Mouse (Mus musculus): ENCODE data around the gene Llcfc1.
A peak's percentile ranks its signal among the peaks of the same experiment; 100 is the strongest.

Gene Llcfc1

DNA sequence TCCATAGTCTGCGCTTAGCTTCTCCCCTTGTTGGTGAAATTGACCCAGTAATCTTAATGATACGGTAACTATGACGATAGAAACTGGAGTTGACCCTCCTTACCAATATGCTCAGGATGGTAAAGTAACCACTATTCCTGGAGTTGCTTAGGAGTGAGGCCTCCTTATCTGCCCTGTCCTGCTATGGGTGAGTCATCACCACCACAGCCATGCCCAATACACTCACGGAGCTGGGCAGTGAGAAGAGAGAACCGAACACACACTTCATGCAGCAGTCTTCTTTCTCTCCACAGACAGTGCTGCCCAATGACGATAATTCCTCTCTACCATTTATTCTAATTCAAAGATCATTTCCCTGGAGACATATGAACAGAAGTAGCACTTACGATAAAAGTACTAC lies 22.0 kb downstream of the Llcfc1 start:
- DNase-seq = no peak

DNA sequence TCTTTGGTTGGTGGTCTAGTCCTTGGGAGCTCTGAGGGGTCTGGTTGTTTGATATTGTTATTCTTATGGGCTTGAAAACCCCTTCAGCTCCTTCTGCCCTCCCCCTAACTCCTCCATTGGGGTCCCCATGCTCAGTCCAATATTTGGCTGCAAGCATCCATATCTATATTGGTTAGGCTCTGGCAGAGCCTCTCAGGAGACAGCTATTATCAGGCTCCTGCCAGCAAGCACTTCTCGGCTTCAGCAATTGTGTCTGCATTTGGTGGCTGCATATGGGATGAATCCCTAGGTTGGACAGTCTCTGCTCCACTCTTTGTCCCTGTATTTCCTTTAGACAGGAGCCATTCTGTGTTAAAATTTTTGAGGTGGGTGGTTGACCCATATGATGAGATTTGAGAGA lies 26.1 kb downstream of the Llcfc1 start:
- no peak for DNase-seq

DNA sequence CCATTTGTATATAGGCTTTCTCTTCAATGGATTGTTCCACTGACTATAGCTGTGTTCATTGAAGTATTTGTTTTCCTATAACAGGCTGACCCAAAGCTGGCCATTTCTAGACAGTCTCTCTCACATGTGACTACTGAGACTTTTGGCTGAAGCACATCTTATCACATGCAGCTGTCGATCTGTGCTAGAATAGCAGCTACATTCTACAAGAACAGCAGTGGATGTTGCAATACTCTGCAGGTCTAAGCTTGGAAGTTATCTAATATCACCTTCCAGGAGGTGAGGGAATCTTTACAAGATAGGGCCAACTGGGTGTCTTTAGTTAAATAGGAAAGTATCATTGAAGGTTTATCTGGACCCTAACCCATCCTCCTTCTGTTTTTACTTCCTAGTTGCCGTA lies 37.2 kb downstream of the Llcfc1 start:
- DNase-seq = no peak

DNA sequence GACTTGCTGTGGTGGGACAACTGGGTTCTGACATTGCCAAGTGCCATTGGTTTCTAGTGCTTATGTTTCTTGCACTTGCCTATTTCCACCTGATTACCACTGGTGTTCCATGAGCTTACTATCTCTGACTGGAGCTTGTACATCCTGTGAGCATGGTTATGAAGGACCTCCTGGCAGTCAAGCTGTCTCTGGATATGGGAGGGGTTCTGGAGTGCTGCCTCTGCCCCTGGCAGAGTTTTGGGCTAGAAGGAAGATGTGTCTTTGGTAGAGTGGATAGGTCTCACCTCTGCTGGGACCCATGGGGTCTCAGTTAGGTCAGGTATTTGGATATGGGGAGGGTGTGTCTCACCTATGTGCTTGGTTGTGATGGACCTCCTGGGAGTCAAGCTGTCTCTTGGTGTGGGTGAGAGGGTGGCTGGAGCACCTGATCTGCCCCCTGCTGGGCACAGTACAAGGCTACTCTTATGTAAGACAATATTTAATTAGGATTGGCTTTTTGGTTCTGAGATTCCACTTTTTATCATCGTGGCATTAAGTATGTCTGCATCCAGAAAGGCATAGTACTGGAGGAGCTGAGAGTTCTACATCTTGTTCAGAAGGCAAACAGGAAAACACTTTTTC lies 43.9 kb downstream of the Llcfc1 start:
- DNase-seq = peak; percentile 7

DNA sequence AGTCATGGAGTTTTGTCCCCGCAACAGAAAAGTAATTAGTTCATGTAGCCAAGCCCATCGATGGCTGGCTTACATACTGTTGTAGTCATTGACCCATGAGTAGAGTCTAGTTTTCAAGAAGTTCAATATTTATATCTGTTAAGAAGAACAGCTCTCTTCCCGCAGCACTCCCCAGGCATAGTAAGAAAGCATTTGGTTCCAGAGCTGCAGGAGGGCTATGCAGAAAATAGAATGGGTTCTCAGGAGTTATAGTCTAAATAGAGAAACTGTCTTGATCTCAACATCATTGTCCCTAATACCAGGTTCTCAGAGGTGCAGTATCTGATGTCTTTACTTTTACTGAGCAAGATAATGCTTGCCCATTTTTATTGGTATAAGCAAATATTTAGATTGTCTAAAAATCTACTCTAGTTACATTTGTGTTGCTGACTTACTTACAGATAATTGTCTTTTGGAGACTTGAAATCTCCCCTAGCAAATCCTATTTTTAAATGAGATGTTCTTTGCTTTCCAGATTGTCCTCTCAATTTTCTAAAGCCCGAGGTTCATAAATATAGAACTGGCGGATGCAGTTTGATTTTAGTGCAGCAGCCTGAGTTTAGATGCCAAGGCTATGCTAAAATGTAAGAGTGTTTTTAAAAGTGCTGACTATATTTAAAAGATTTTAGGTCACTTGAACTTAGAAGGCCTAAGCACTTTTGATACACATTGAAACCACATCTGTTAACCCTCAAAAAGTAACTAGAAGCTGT lies 50.7 kb downstream of the Llcfc1 start:
- no peak for DNase-seq

Data from kidney, postnatal 10 days (tissue).